Mouse (Mus musculus) adrenal gland, postnatal 4 days (tissue): ENCODE results near the gene Gm20388. TPM values are rescaled to one million over a fixed set of nuclear protein-coding genes. Genes with fewer than 3 reads are reported as not detected.
"Not testable (repeated sequence)": the region's sequence is repeated elsewhere in the genome, so short reads cannot be mapped to it uniquely, and the experiment has no call there.

ENCODE experiments used
- DNase-seq, 2 experiments: peaks; one replicate each; pipeline ENCODE4 v3.0.0; 2021 to 2022; ENCODE audit warnings: low spot score in 2 of 2, mixed read lengths in 2 of 2
- total RNA-seq, 2 experiments: library from RNA; stranded (reverse); gene quantifications; 2 replicates each; pipeline ENCODE4 v1.2.3; 2021

Gene Gm20388
- total RNA-seq, 2 experiments from 2014 or later, result 8.8 TPM; not detected in 1

GRCm38 (mm10) chr8:123410049-123410587 is 3499.5 kb downstream of the Gm20388 start:
- DNase-seq, result no peak

GRCm38 (mm10) chr8:123410788-123411187 is 3500.1 kb downstream of the Gm20388 start:
- DNase-seq, result no peak

GRCm38 (mm10) chr8:123411246-123411645 is 3500.6 kb downstream of the Gm20388 start, which contains the start of gene Tubb3:
Tubb3 (plus strand) TSS chr8:123411424.
- no peak for DNase-seq

GRCm38 (mm10) chr8:123411781-123412327 is 3501.2 kb downstream of the Gm20388 start:
- no peak for DNase-seq

GRCm38 (mm10) chr8:123412560-123413170 is 3502.0 kb downstream of the Gm20388 start:
- no peak for DNase-seq

GRCm38 (mm10) chr8:123414255-123414654 is 3503.6 kb downstream of the Gm20388 start:
- DNase-seq, result no peak

- not testable (repeated sequence) for DNase-seq
These were observed 3504.5 kb downstream of the Gm20388 start for GRCm38 (mm10) chr8:123414997-123415696.

GRCm38 (mm10) chr8:123415967-123416943 is 3505.6 kb downstream of the Gm20388 start:
- DNase-seq, result no peak

- DNase-seq, result no peak
These were observed 3506.4 kb downstream of the Gm20388 start for GRCm38 (mm10) chr8:123416944-123417555.

GRCm38 (mm10) chr8:123419711-123420110 is 3509.1 kb downstream of the Gm20388 start:
- no peak for DNase-seq

- no peak for DNase-seq
These were observed 3510.1 kb downstream of the Gm20388 start for GRCm38 (mm10) chr8:123420525-123421281.

- DNase-seq, result no peak
These were observed 3510.7 kb downstream of the Gm20388 start for GRCm38 (mm10) chr8:123421325-123421724.

GRCm38 (mm10) chr8:123422056-123422780 is 3511.6 kb downstream of the Gm20388 start:
- peak in 1 of 2 experiments; percentile 58 for DNase-seq

GRCm38 (mm10) chr8:123422781-123423159 is 3512.1 kb downstream of the Gm20388 start:
- DNase-seq, result no peak

GRCm38 (mm10) chr8:123423441-123423840 is 3512.8 kb downstream of the Gm20388 start, which contains the start of gene Def8:
Def8 (plus strand) TSS chr8:123423527.
- DNase-seq, result no peak

GRCm38 (mm10) chr8:123426511-123427509 is 3516.2 kb downstream of the Gm20388 start:
- DNase-seq, result no peak

GRCm38 (mm10) chr8:123427639-123428275 is 3517.1 kb downstream of the Gm20388 start:
- no peak for DNase-seq
